Mouse (Mus musculus): ENCODE results near the gene Armc9.

Armc9 gene

GRCm38 (mm10) chr1:86229184-86229829 is 74.7 kb downstream of the Armc9 start:
- DNase-seq = no peak

GRCm38 (mm10) chr1:86232631-86233030 is 78.1 kb downstream of the Armc9 start:
- no peak for DNase-seq

- DNase-seq = no peak
These were observed 79.2 kb downstream of the Armc9 start for GRCm38 (mm10) chr1:86233808-86234207.

GRCm38 (mm10) chr1:86235118-86235517 is 80.5 kb downstream of the Armc9 start:
- no peak for DNase-seq

- DNase-seq = peak; percentile 14
These were observed 81.9 kb downstream of the Armc9 start for GRCm38 (mm10) chr1:86236442-86236841.

GRCm38 (mm10) chr1:86239010-86239409 is 84.4 kb downstream of the Armc9 start:
- no peak for DNase-seq

GRCm38 (mm10) chr1:86239871-86240270 is 85.3 kb downstream of the Armc9 start:
- DNase-seq = no peak

GRCm38 (mm10) chr1:86240959-86241358 is 86.4 kb downstream of the Armc9 start:
- no peak for DNase-seq

- DNase-seq = no peak
These were observed 88.9 kb downstream of the Armc9 start for GRCm38 (mm10) chr1:86243490-86243889.

GRCm38 (mm10) chr1:86245301-86246085 is 90.9 kb downstream of the Armc9 start:
- DNase-seq = no peak

GRCm38 (mm10) chr1:86253410-86253809 is 98.8 kb downstream of the Armc9 start:
- DNase-seq = no peak

GRCm38 (mm10) chr1:86256311-86256710 is 101.7 kb downstream of the Armc9 start:
- DNase-seq = no peak

GRCm38 (mm10) chr1:86257228-86257627 is 102.6 kb downstream of the Armc9 start:
- DNase-seq = no peak

- DNase-seq = peak; percentile 47
These were observed 103.7 kb downstream of the Armc9 start for GRCm38 (mm10) chr1:86258171-86258824.

- DNase-seq = peak; percentile 54
These were observed 109.2 kb downstream of the Armc9 start for GRCm38 (mm10) chr1:86263564-86264339.

GRCm38 (mm10) chr1:86265060-86265459 is 110.5 kb downstream of the Armc9 start:
- no peak for DNase-seq

GRCm38 (mm10) chr1:86268492-86269189 is 114.1 kb downstream of the Armc9 start:
- no peak for DNase-seq

GRCm38 (mm10) chr1:86269190-86269508 is 114.6 kb downstream of the Armc9 start:
- no peak for DNase-seq

GRCm38 (mm10) chr1:86271707-86272106 is 117.1 kb downstream of the Armc9 start:
- DNase-seq = no peak

- DNase-seq = no peak
These were observed 122.5 kb downstream of the Armc9 start for GRCm38 (mm10) chr1:86277055-86277454.

- DNase-seq = no peak
These were observed 127.4 kb downstream of the Armc9 start for GRCm38 (mm10) chr1:86281781-86282536.

GRCm38 (mm10) chr1:86284101-86284500 is 129.5 kb downstream of the Armc9 start:
- no peak for DNase-seq

All from retina, postnatal 1 day (tissue).